Mouse (Mus musculus) myocyte (in vitro differentiated cells): ENCODE measurements at regions not wholly inside any gene's neighbourhood (a gene's known extent, or its start where the extent isn't known, plus 50 kb on each side); places are given as distances from the start of the nearest gene placed in this dataset.

Experiments used
- H3K27me3 ChIP-seq: one replicate; pipeline ENCODE4 v1.6.1; 2011; ENCODE audit not compliant: control insufficient read depth, insufficient read depth, insufficient read length
- H3K36me3 ChIP-seq: one replicate; pipeline ENCODE4 v1.6.1; 2011; ENCODE audit not compliant: control insufficient read depth, insufficient read depth
- H3K4me2 ChIP-seq: one replicate; pipeline ENCODE4 v1.6.1; 2011; ENCODE audit warnings: low read depth, control low read depth
- H3K4me3 ChIP-seq: one replicate; pipeline ENCODE4 v1.5.1; 2011; ENCODE audit warnings: mild to moderate bottlenecking, control low read depth, moderate library complexity
- H3K79me2 ChIP-seq: one replicate; pipeline ENCODE4 v1.6.1; 2011; ENCODE audit not compliant: control insufficient read depth, insufficient read depth
- H3ac ChIP-seq: one replicate; pipeline ENCODE4 v1.6.1; 2011; ENCODE audit not compliant: control insufficient read depth, insufficient read length
- CEBPB ChIP-seq: IDR thresholded peaks from 2 replicates; pipeline ENCODE4 v1.6.1; 2011; ENCODE audit warnings: mild to moderate bottlenecking, moderate library complexity; ENCODE audit not compliant: poor library complexity, insufficient read depth, severe bottlenecking
- E2F4 ChIP-seq: IDR thresholded peaks from one replicate; pipeline ENCODE4 v1.6.1; 2011; ENCODE audit warnings: mild to moderate bottlenecking, control low read depth, moderate library complexity; ENCODE audit not compliant: insufficient read depth
- MAX ChIP-seq: IDR thresholded peaks from one replicate; pipeline ENCODE4 v1.6.1; 2011; ENCODE audit warnings: low read depth, mild to moderate bottlenecking, control low read depth
- MYOD1 ChIP-seq, 3 experiments: IDR thresholded peaks; one replicate each; pipeline ENCODE4 v1.6.1; 2011; ENCODE audit warnings: control low read depth in 2 of 3, low read depth in 2 of 3, mild to moderate bottlenecking in 2 of 3, moderate library complexity in 1 of 3; ENCODE audit not compliant: insufficient read length in 2 of 3, control insufficient read depth in 1 of 3
- MYOG ChIP-seq, 3 experiments: IDR thresholded peaks; one replicate each; pipeline ENCODE4 v1.6.1; 2011; ENCODE audit warnings: control low read depth in 2 of 3, low read depth in 2 of 3, mild to moderate bottlenecking in 2 of 3; ENCODE audit not compliant: insufficient read length in 2 of 3, control insufficient read depth in 1 of 3, insufficient read depth in 1 of 3
- POLR2A ChIP-seq: IDR thresholded peaks from one replicate; pipeline ENCODE4 v1.6.1; 2011; ENCODE audit warnings: low read depth, mild to moderate bottlenecking, control low read depth, moderate library complexity; ENCODE audit not compliant: insufficient read length
- POLR2AphosphoS2 ChIP-seq: IDR thresholded peaks from one replicate; pipeline ENCODE4 v1.6.1; 2011; ENCODE audit warnings: low read depth, control low read depth; ENCODE audit not compliant: insufficient read length
- REST ChIP-seq: IDR thresholded peaks from one replicate; pipeline ENCODE4 v1.6.1; 2011; ENCODE audit warnings: mild to moderate bottlenecking, control low read depth, moderate library complexity; ENCODE audit not compliant: insufficient read depth, insufficient read length
- SRF ChIP-seq: IDR thresholded peaks from one replicate; pipeline ENCODE4 v1.6.1; 2011; ENCODE audit warnings: low read depth; ENCODE audit not compliant: control insufficient read depth, insufficient read length
- TCF12 ChIP-seq: IDR thresholded peaks from one replicate; pipeline ENCODE4 v1.6.1; 2011; ENCODE audit warnings: mild to moderate bottlenecking, control low read depth; ENCODE audit not compliant: poor library complexity, insufficient read depth, severe bottlenecking
- TCF3 ChIP-seq: IDR thresholded peaks from one replicate; pipeline ENCODE4 v1.6.1; 2011; ENCODE audit warnings: low read depth, control low read depth; ENCODE audit not compliant: insufficient read length
- USF1 ChIP-seq: IDR thresholded peaks from one replicate; pipeline ENCODE4 v1.6.1; 2011; ENCODE audit warnings: low read depth, mild to moderate bottlenecking, control low read depth, moderate library complexity

GRCm38 (mm10) chr5:144663981-144664380 is 97.6 kb downstream of the Tmem130 start:
- H3K79me2 ChIP-seq: no peaks in the 10 kb centered on the region
- TF ChIP-seq MYOG (IDR thresholded peaks at IDR 0.05; ENCODE audit: control insufficient read depth in 1 of 3, insufficient read depth in 1 of 3, insufficient read length in 2 of 3, low read depth in 2 of 3): no peak
- no peak for TF ChIP-seq MAX
- TF ChIP-seq CEBPB: no peak
- no peak for TF ChIP-seq POLR2A
- no peak for TF ChIP-seq REST
- no peak for TF ChIP-seq TCF3
- no peak for TF ChIP-seq E2F4
- TF ChIP-seq SRF: no peak
- TF ChIP-seq USF1: no peak
- TF ChIP-seq POLR2AphosphoS2: no peak
- TF ChIP-seq MYOD1 (IDR thresholded peaks at IDR 0.05; ENCODE audit: control insufficient read depth in 1 of 3, insufficient read length in 2 of 3, low read depth in 2 of 3): no peak
- no peak for TF ChIP-seq TCF12
- no peaks in the 10 kb centered on the region for H3K27me3 ChIP-seq
- H3K36me3 ChIP-seq: no peaks in the 10 kb centered on the region
- no peak overlapping the region for H3K4me3 ChIP-seq
- H3K4me2 ChIP-seq: no peak overlapping the region
- H3ac ChIP-seq: no peak overlapping the region

GRCm38 (mm10) chr5:144664571-144665295 is 96.9 kb downstream of the Tmem130 start:
- Histone ChIP-seq H3ac (no peak overlapping the region), H3K79me2 (no peaks in the 10 kb centered on the region), H3K27me3 (no peaks in the 10 kb centered on the region), H3K4me3 (no peak overlapping the region), H3K36me3 (no peaks in the 10 kb centered on the region), H3K4me2 (no peak overlapping the region)
- TF ChIP-seq REST (no peak), TCF3 (no peak), USF1 (no peak), E2F4 (no peak), POLR2A (no peak), MYOD1 (IDR thresholded peaks at IDR 0.05; ENCODE audit: control insufficient read depth in 1 of 3, insufficient read length in 2 of 3, low read depth in 2 of 3) (no peak)

- no peak overlapping the region for H3ac ChIP-seq
- H3K27me3 ChIP-seq: no peaks in the 10 kb centered on the region
- TF ChIP-seq TCF12 (no peak), MYOD1 (IDR thresholded peaks at IDR 0.05; ENCODE audit: control insufficient read depth in 1 of 3, insufficient read length in 2 of 3, low read depth in 2 of 3) (no peak), MYOG (IDR thresholded peaks at IDR 0.05; ENCODE audit: control insufficient read depth in 1 of 3, insufficient read depth in 1 of 3, insufficient read length in 2 of 3, low read depth in 2 of 3) (no peak), E2F4 (no peak)
- no peaks in the 10 kb centered on the region for H3K79me2 ChIP-seq
- no peak overlapping the region for H3K4me3 ChIP-seq
- H3K36me3 ChIP-seq: no peaks in the 10 kb centered on the region
- no peak overlapping the region for H3K4me2 ChIP-seq
These were observed 93.6 kb downstream of the Tmem130 start for GRCm38 (mm10) chr5:144668060-144668459.

- TF ChIP-seq USF1: no peak
- no peak for TF ChIP-seq TCF12
- TF ChIP-seq TCF3: no peak
- TF ChIP-seq MYOD1 (IDR thresholded peaks at IDR 0.05; ENCODE audit: control insufficient read depth in 1 of 3, insufficient read length in 2 of 3, low read depth in 2 of 3): no peak
- no peak for TF ChIP-seq MYOG (IDR thresholded peaks at IDR 0.05; ENCODE audit: control insufficient read depth in 1 of 3, insufficient read depth in 1 of 3, insufficient read length in 2 of 3, low read depth in 2 of 3)
- no peak for TF ChIP-seq MAX
- no peak for TF ChIP-seq POLR2AphosphoS2
- no peak for TF ChIP-seq CEBPB
- no peak for TF ChIP-seq POLR2A
- no peak for TF ChIP-seq SRF
- TF ChIP-seq REST: no peak
- no peak for TF ChIP-seq E2F4
- H3ac ChIP-seq: no peak overlapping the region
- no peaks in the 10 kb centered on the region for H3K79me2 ChIP-seq
- H3K27me3 ChIP-seq: peaks cover 7% of the 10 kb centered on the region
- H3K4me3 ChIP-seq: no peak overlapping the region
- H3K4me2 ChIP-seq: no peak overlapping the region
- H3K36me3 ChIP-seq: no peaks in the 10 kb centered on the region
These were observed 82.5 kb downstream of the Tmem130 start for GRCm38 (mm10) chr5:144678815-144679750.
